Mouse (Mus musculus): Measurements from ENCODE around the gene Ulk4.

Gene Ulk4

GRCm38 (mm10) chr9:121156253-121156831 is 120.7 kb downstream of the Ulk4 start:
- TF ChIP-seq NANOG (IDR thresholded peaks at IDR 0.05; ENCODE audit: borderline replicate concordance, low read length) = no peak
- TF ChIP-seq POU5F1 (IDR thresholded peaks at IDR 0.05; ENCODE audit: borderline replicate concordance, low read length) = no peak
- no peak for TF ChIP-seq CTCF (conservative IDR thresholded peaks at IDR 0.05; ENCODE audit: low read length)
- Histone ChIP-seq H3K27me3 (ENCODE audit: insufficient read depth, low read length) (no peaks in the 10 kb centered on the region), H3K36me3 (ENCODE audit: insufficient read depth, low read length) (no peaks in the 10 kb centered on the region), H3K9me3 (ENCODE audit: low read length) (no peaks in the 10 kb centered on the region), H3K4me1 (replicated peaks; ENCODE audit: low read depth, low read length) (no peaks in the 10 kb centered on the region), H3K4me3 (replicated peaks; ENCODE audit: low read length) (no peak overlapping the region)

- TF ChIP-seq POU5F1 (IDR thresholded peaks at IDR 0.05; ENCODE audit: borderline replicate concordance, low read length) = no peak
- TF ChIP-seq NANOG (IDR thresholded peaks at IDR 0.05; ENCODE audit: borderline replicate concordance, low read length) = no peak
- no peak for TF ChIP-seq CTCF (conservative IDR thresholded peaks at IDR 0.05; ENCODE audit: low read length)
- H3K36me3 ChIP-seq (ENCODE audit: insufficient read depth, low read length) = no peaks in the 10 kb centered on the region
- H3K27me3 ChIP-seq (ENCODE audit: insufficient read depth, low read length) = no peaks in the 10 kb centered on the region
- H3K4me3 ChIP-seq (replicated peaks; ENCODE audit: low read length) = no peak overlapping the region
- no peaks in the 10 kb centered on the region for H3K9me3 ChIP-seq (ENCODE audit: low read length)
- peaks cover 26% of the 10 kb centered on the region for H3K4me1 ChIP-seq (replicated peaks; ENCODE audit: low read depth, low read length)
These were observed 123.7 kb downstream of the Ulk4 start for GRCm38 (mm10) chr9:121153276-121153675.

GRCm38 (mm10) chr9:121148602-121149001 is 128.4 kb downstream of the Ulk4 start:
- Histone ChIP-seq H3K9me3 (ENCODE audit: low read length) (no peaks in the 10 kb centered on the region), H3K4me3 (replicated peaks; ENCODE audit: low read length) (no peak overlapping the region), H3K4me1 (replicated peaks; ENCODE audit: low read depth, low read length) (peaks cover 27% of the 10 kb centered on the region), H3K27me3 (ENCODE audit: insufficient read depth, low read length) (no peaks in the 10 kb centered on the region), H3K36me3 (ENCODE audit: insufficient read depth, low read length) (no peaks in the 10 kb centered on the region)
- TF ChIP-seq NANOG (IDR thresholded peaks at IDR 0.05; ENCODE audit: borderline replicate concordance, low read length) = no peak
- no peak for TF ChIP-seq CTCF (conservative IDR thresholded peaks at IDR 0.05; ENCODE audit: low read length)
- TF ChIP-seq POU5F1 (IDR thresholded peaks at IDR 0.05; ENCODE audit: borderline replicate concordance, low read length) = no peak

- Histone ChIP-seq H3K36me3 (ENCODE audit: insufficient read depth, low read length) (no peaks in the 10 kb centered on the region), H3K4me3 (replicated peaks; ENCODE audit: low read length) (no peak overlapping the region), H3K9me3 (ENCODE audit: low read length) (no peaks in the 10 kb centered on the region), H3K4me1 (replicated peaks; ENCODE audit: low read depth, low read length) (peaks cover under 1% of the 10 kb centered on the region), H3K27me3 (ENCODE audit: insufficient read depth, low read length) (no peaks in the 10 kb centered on the region)
- TF ChIP-seq CTCF (conservative IDR thresholded peaks at IDR 0.05; ENCODE audit: low read length) = no peak
- TF ChIP-seq NANOG (IDR thresholded peaks at IDR 0.05; ENCODE audit: borderline replicate concordance, low read length) = no peak
- no peak for TF ChIP-seq POU5F1 (IDR thresholded peaks at IDR 0.05; ENCODE audit: borderline replicate concordance, low read length)
These were observed 133.8 kb downstream of the Ulk4 start for GRCm38 (mm10) chr9:121143208-121143607.

GRCm38 (mm10) chr9:121132549-121132948 is 144.4 kb downstream of the Ulk4 start:
- no peak overlapping the region for H3K4me3 ChIP-seq (replicated peaks; ENCODE audit: low read length)
- H3K27me3 ChIP-seq (ENCODE audit: insufficient read depth, low read length) = no peaks in the 10 kb centered on the region
- H3K4me1 ChIP-seq (replicated peaks; ENCODE audit: low read depth, low read length) = no peaks in the 10 kb centered on the region
- no peaks in the 10 kb centered on the region for H3K9me3 ChIP-seq (ENCODE audit: low read length)
- no peaks in the 10 kb centered on the region for H3K36me3 ChIP-seq (ENCODE audit: insufficient read depth, low read length)
- TF ChIP-seq POU5F1 (IDR thresholded peaks at IDR 0.05; ENCODE audit: borderline replicate concordance, low read length) = no peak
- TF ChIP-seq NANOG (IDR thresholded peaks at IDR 0.05; ENCODE audit: borderline replicate concordance, low read length) = no peak
- TF ChIP-seq CTCF (conservative IDR thresholded peaks at IDR 0.05; ENCODE audit: low read length) = no peak

GRCm38 (mm10) chr9:121129533-121129932 is 147.5 kb downstream of the Ulk4 start:
- Histone ChIP-seq H3K4me1 (replicated peaks; ENCODE audit: low read depth, low read length) (no peaks in the 10 kb centered on the region), H3K27me3 (ENCODE audit: insufficient read depth, low read length) (no peaks in the 10 kb centered on the region), H3K9me3 (ENCODE audit: low read length) (no peaks in the 10 kb centered on the region), H3K4me3 (replicated peaks; ENCODE audit: low read length) (no peak overlapping the region), H3K36me3 (ENCODE audit: insufficient read depth, low read length) (no peaks in the 10 kb centered on the region)
- TF ChIP-seq POU5F1 (IDR thresholded peaks at IDR 0.05; ENCODE audit: borderline replicate concordance, low read length) (no peak), NANOG (IDR thresholded peaks at IDR 0.05; ENCODE audit: borderline replicate concordance, low read length) (no peak), CTCF (conservative IDR thresholded peaks at IDR 0.05; ENCODE audit: low read length) (no peak)

- TF ChIP-seq CTCF (conservative IDR thresholded peaks at IDR 0.05; ENCODE audit: low read length) (no peak), POU5F1 (IDR thresholded peaks at IDR 0.05; ENCODE audit: borderline replicate concordance, low read length) (no peak), NANOG (IDR thresholded peaks at IDR 0.05; ENCODE audit: borderline replicate concordance, low read length) (no peak)
- H3K27me3 ChIP-seq (ENCODE audit: insufficient read depth, low read length) = no peaks in the 10 kb centered on the region
- H3K4me1 ChIP-seq (replicated peaks; ENCODE audit: low read depth, low read length) = no peaks in the 10 kb centered on the region
- no peak overlapping the region for H3K4me3 ChIP-seq (replicated peaks; ENCODE audit: low read length)
- H3K9me3 ChIP-seq (ENCODE audit: low read length) = no peaks in the 10 kb centered on the region
- H3K36me3 ChIP-seq (ENCODE audit: insufficient read depth, low read length) = no peaks in the 10 kb centered on the region
These were observed 148.1 kb downstream of the Ulk4 start for GRCm38 (mm10) chr9:121128934-121129333.

GRCm38 (mm10) chr9:121127025-121127424 is 150.0 kb downstream of the Ulk4 start:
- TF ChIP-seq POU5F1 (IDR thresholded peaks at IDR 0.05; ENCODE audit: borderline replicate concordance, low read length) (no peak), NANOG (IDR thresholded peaks at IDR 0.05; ENCODE audit: borderline replicate concordance, low read length) (no peak), CTCF (conservative IDR thresholded peaks at IDR 0.05; ENCODE audit: low read length) (no peak)
- Histone ChIP-seq H3K36me3 (ENCODE audit: insufficient read depth, low read length) (no peaks in the 10 kb centered on the region), H3K9me3 (ENCODE audit: low read length) (no peaks in the 10 kb centered on the region), H3K4me1 (replicated peaks; ENCODE audit: low read depth, low read length) (no peaks in the 10 kb centered on the region), H3K4me3 (replicated peaks; ENCODE audit: low read length) (no peak overlapping the region), H3K27me3 (ENCODE audit: insufficient read depth, low read length) (no peaks in the 10 kb centered on the region)

GRCm38 (mm10) chr9:121124705-121125104 is 152.3 kb downstream of the Ulk4 start:
- TF ChIP-seq POU5F1 (IDR thresholded peaks at IDR 0.05; ENCODE audit: borderline replicate concordance, low read length) (no peak), NANOG (IDR thresholded peaks at IDR 0.05; ENCODE audit: borderline replicate concordance, low read length) (no peak), CTCF (conservative IDR thresholded peaks at IDR 0.05; ENCODE audit: low read length) (no peak)
- H3K9me3 ChIP-seq (ENCODE audit: low read length) = no peaks in the 10 kb centered on the region
- no peaks in the 10 kb centered on the region for H3K36me3 ChIP-seq (ENCODE audit: insufficient read depth, low read length)
- H3K4me3 ChIP-seq (replicated peaks; ENCODE audit: low read length) = no peak overlapping the region
- H3K27me3 ChIP-seq (ENCODE audit: insufficient read depth, low read length) = no peaks in the 10 kb centered on the region
- no peaks in the 10 kb centered on the region for H3K4me1 ChIP-seq (replicated peaks; ENCODE audit: low read depth, low read length)

Data from E14TG2a.4 (cell line).